Mouse (Mus musculus) ES-E14 (cell line): ENCODE results near the gene Ada. TPM values are rescaled to one million over a fixed set of nuclear protein-coding genes. Genes with fewer than 3 reads are reported as not detected.

Experiments
- DNase-seq: peaks from one replicate; pipeline ENCODE4 v3.0.0-alpha.2; 2013; ENCODE audit warnings: low read depth, low spot score
- H3K27ac ChIP-seq: 2 replicates; pipeline ENCODE4 v1.5.1; 2012; ENCODE audit warnings: low read depth, mild to moderate bottlenecking, low read length, moderate library complexity, mixed read lengths; ENCODE audit not compliant: poor library complexity, insufficient read depth, severe bottlenecking
- H3K36me3 ChIP-seq: 2 replicates; pipeline ENCODE4 v1.6.1; 2012; ENCODE audit warnings: mild to moderate bottlenecking, low read length, moderate library complexity, mixed read lengths; ENCODE audit not compliant: control insufficient read depth, poor library complexity, insufficient read depth, severe bottlenecking
- H3K4me1 ChIP-seq, 2 experiments: fragments of 150-350 bp in 1 of 2; sonication (generic) in 1 of 2; 2 replicates each; pipeline ENCODE4 v1.6.1; 2012; ENCODE audit warnings: low read length in 2 of 2, mild to moderate bottlenecking in 1 of 2, mixed read lengths in 1 of 2; ENCODE audit not compliant: control insufficient read depth in 2 of 2, insufficient read depth in 2 of 2, poor library complexity in 1 of 2
- H3K4me3 ChIP-seq, 2 experiments: fragments of 150-350 bp in 1 of 2; sonication (generic) in 1 of 2; 2 replicates each; pipeline ENCODE4 v1.5.1; 2012; ENCODE audit warnings: low read length in 2 of 2, low read depth in 1 of 2, mild to moderate bottlenecking in 1 of 2, mixed read lengths in 1 of 2; ENCODE audit not compliant: insufficient read depth in 1 of 2, poor library complexity in 1 of 2, severe bottlenecking in 1 of 2
- H3K9ac ChIP-seq: 2 replicates; pipeline ENCODE4 v1.6.1; 2012; ENCODE audit warnings: low read depth, mild to moderate bottlenecking, low read length, mixed read lengths; ENCODE audit not compliant: poor library complexity, insufficient read depth, severe bottlenecking
- H3K9me3 ChIP-seq: fragments of 150-350 bp; sonication (generic); 2 replicates; pipeline ENCODE4 v1.6.1; 2012; ENCODE audit warnings: low read depth, mild to moderate bottlenecking, low read length; ENCODE audit not compliant: control insufficient read depth, insufficient read depth
- CHD2 ChIP-seq: IDR thresholded peaks from 2 replicates; pipeline ENCODE4 v1.6.1; 2014; ENCODE audit warnings: mild to moderate bottlenecking, low read depth, low read length, inconsistent platforms
- HCFC1 ChIP-seq: IDR thresholded peaks from 2 replicates; pipeline ENCODE4 v1.6.1; 2012; ENCODE audit warnings: low read length, inconsistent platforms, borderline replicate concordance; ENCODE audit not compliant: insufficient read depth
- MAFK ChIP-seq: IDR thresholded peaks from 2 replicates; pipeline ENCODE4 v1.6.1; 2014; ENCODE audit warnings: mild to moderate bottlenecking, low read depth, low read length, inconsistent platforms; ENCODE audit not compliant: insufficient read depth
- ZC3H11A ChIP-seq: IDR thresholded peaks from 2 replicates; pipeline ENCODE4 v1.6.1; 2012; ENCODE audit warnings: low read depth, mild to moderate bottlenecking, inconsistent platforms, low read length, borderline replicate concordance
- ZNF384 ChIP-seq: IDR thresholded peaks from 2 replicates; pipeline ENCODE4 v1.6.1; 2012; ENCODE audit warnings: low read depth, low read length, inconsistent platforms
- in situ Hi-C, 2 experiments: fragments of 600-800 bp; cut with MboI; formaldehyde crosslinking; loops; one replicate each; pipeline ENCODE4 v1.15.1; 2025; ENCODE audit warnings: low sequenced_read_pairs in 2 of 2, inconsistent platforms in 1 of 2; ENCODE audit not compliant: unreplicated experiment in 2 of 2
- total RNA-seq: library from RNA; depleted of rRNA; stranded (reverse); fragments of 300-350 nt; gene quantifications from 2 replicates; pipeline ENCODE4 v1.2.3, GENCODE M21; 2012

Gene Ada
- total RNA-seq, 1 experiment: 13.7 TPM

DNA sequence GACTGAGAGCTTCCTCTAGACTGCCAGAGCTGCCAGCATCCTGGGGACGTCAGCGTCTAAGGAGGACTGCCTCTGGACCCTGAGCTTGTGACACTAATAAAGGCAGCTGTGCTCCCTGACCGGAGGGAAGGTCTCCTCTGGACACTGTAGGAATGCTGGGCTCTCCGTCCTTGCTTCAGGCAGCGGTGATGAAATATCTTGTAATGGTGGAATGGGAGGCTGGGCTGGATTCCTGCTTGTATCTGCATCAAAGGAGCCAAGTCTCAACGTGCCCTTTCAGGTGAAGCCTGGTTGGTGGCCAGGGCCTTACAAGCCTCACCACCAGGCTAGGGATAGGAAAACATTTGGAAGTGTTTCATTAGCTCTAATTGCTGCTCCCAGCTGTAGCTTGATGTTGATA is 37.0 kb upstream of the Ada start:
- TF ChIP-seq ZC3H11A: no peak
- TF ChIP-seq CHD2: no peak
- TF ChIP-seq HCFC1: no peak
- TF ChIP-seq MAFK: no peak
- TF ChIP-seq ZNF384: no peak
- Histone ChIP-seq H3K9me3 (no peaks in the 10 kb centered on the region), H3K27ac (no peak overlapping the region), H3K36me3 (no peaks in the 10 kb centered on the region), H3K4me1 (no peaks in the 10 kb centered on the region), H3K4me3 (no peak overlapping the region), H3K9ac (no peak overlapping the region)
- DNase-seq: no peak
- in situ Hi-C loops: no loop called here

GRCm38 (mm10) chr2:163783901-163784300 is 33.9 kb upstream of the Ada start:
- Histone ChIP-seq H3K36me3 (no peaks in the 10 kb centered on the region), H3K4me1 (no peaks in the 10 kb centered on the region), H3K27ac (no peak overlapping the region), H3K9ac (no peak overlapping the region), H3K9me3 (no peaks in the 10 kb centered on the region), H3K4me3 (no peak overlapping the region)
- in situ Hi-C loops: no loop called here
- TF ChIP-seq CHD2 (no peak), ZC3H11A (no peak), ZNF384 (no peak), HCFC1 (no peak), MAFK (no peak)
- DNase-seq: no peak

GRCm38 (mm10) chr2:163783368-163783767 is 33.3 kb upstream of the Ada start:
- in situ Hi-C loops: no loop called here
- TF ChIP-seq CHD2: no peak
- TF ChIP-seq HCFC1: no peak
- no peak for TF ChIP-seq MAFK
- TF ChIP-seq ZNF384: no peak
- TF ChIP-seq ZC3H11A: no peak

DNA sequence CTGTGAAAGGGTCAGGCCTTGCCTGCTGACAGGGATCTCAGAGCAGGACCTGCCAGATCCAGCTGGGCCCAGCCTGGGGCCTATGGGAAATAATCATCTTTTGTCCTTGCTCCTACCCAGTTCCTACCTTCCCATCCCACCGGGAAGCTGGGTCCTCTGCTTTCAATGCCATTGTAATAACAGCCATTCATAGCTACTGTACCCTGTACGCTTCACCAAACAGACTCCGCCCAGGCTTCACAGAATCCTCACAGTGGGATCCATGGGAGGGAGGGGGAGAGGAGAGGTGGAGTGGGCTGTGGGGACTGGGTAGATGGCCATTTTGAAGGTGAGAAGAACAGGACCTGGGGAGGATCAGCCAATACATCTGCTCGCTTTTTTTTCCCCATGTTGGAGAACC is 28.9 kb upstream of the Ada start:
- no peaks in the 10 kb centered on the region for H3K4me1 ChIP-seq
- no peak for TF ChIP-seq ZNF384
- no peak for TF ChIP-seq ZC3H11A
- TF ChIP-seq HCFC1: no peak
- TF ChIP-seq MAFK: no peak
- TF ChIP-seq CHD2: no peak
- H3K4me3 ChIP-seq: no peak overlapping the region
- H3K36me3 ChIP-seq: no peaks in the 10 kb centered on the region
- in situ Hi-C loops: no loop called here
- no peak overlapping the region for H3K27ac ChIP-seq
- no peak overlapping the region for H3K9ac ChIP-seq
- H3K9me3 ChIP-seq: no peaks in the 10 kb centered on the region
- DNase-seq: peak; percentile 9

More at GRCm38 (mm10) chr2:163783368-163783767, 33.3 kb upstream of the Ada start:
- DNase-seq: no peak
- H3K9me3 ChIP-seq: no peaks in the 10 kb centered on the region
- H3K4me1 ChIP-seq: no peaks in the 10 kb centered on the region
- no peaks in the 10 kb centered on the region for H3K36me3 ChIP-seq
- H3K27ac ChIP-seq: no peak overlapping the region
- no peak overlapping the region for H3K4me3 ChIP-seq
- H3K9ac ChIP-seq: no peak overlapping the region

GRCm38 (mm10) chr2:163777061-163777460 is 27.0 kb upstream of the Ada start:
- Histone ChIP-seq H3K36me3 (no peaks in the 10 kb centered on the region), H3K9ac (no peak overlapping the region), H3K9me3 (no peaks in the 10 kb centered on the region), H3K4me3 (no peak overlapping the region), H3K4me1 (no peaks in the 10 kb centered on the region), H3K27ac (no peak overlapping the region)
- TF ChIP-seq MAFK: no peak
- TF ChIP-seq HCFC1: no peak
- TF ChIP-seq ZC3H11A: no peak
- in situ Hi-C loops: no loop called here
- DNase-seq: no peak
